Mouse (Mus musculus) adrenal gland, postnatal 10 days (tissue): ENCODE data around the gene Col13a1. TPM values are rescaled to one million over a fixed set of nuclear protein-coding genes. Genes with fewer than 3 reads are reported as not detected.

Experiments
- DNase-seq: peaks from one replicate; pipeline ENCODE4 v3.0.0; 2021; ENCODE audit warnings: mixed read lengths
- total RNA-seq, 2 experiments: library from RNA; stranded (reverse); gene quantifications; 2 replicates each; pipeline ENCODE4 v1.2.3; 2021

Col13a1 gene
- total RNA-seq, 2 experiments from 2014 or later = 8.4 to 11.1 TPM

DNA sequence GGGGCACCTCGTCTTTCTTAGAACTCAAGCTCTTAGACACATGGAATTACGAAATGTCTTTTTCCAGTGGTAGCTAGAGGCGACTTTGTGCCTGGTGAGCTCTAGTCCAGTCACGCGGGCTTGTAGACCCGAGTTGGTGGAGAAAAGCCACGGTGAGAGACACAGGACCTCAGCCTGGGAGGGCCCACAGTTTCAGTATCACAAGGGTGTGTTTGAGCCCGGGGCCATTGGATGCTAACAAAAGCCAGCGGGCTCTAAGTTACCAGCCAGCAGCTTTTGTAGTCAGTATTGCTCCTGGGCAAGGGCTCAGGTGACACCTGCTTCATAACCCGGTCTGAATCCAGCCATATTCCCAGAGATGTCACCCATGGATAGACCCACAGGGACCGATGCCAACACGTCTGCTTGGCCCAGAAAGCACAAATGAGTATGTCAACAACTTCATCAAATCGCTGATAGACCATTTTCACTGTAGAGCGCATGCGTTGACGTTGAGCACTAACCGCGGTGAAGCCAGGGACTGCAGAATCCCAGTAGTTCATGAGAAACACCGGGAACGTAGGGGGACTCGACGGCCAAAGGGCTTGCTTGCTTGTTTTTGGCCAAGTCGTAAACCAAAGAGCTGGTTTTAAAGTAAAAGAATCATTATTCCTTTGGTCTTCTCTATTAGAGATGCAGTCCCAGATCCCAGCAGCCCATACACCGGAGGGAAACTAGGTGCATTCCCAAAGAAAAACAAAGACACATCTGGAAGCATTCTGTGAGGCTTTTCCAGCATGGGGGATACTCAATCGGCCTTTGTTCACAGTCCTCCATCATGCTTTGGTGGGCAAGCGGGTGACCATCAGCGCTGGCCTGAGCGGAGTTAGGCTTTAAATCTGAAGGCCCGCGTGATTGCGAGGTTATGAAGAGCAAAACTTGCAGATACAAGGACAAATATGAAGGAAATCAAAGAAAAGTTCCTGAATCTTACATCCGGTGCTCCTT, 150.7 kb downstream of the Col13a1 start:
- no peak for DNase-seq

DNA sequence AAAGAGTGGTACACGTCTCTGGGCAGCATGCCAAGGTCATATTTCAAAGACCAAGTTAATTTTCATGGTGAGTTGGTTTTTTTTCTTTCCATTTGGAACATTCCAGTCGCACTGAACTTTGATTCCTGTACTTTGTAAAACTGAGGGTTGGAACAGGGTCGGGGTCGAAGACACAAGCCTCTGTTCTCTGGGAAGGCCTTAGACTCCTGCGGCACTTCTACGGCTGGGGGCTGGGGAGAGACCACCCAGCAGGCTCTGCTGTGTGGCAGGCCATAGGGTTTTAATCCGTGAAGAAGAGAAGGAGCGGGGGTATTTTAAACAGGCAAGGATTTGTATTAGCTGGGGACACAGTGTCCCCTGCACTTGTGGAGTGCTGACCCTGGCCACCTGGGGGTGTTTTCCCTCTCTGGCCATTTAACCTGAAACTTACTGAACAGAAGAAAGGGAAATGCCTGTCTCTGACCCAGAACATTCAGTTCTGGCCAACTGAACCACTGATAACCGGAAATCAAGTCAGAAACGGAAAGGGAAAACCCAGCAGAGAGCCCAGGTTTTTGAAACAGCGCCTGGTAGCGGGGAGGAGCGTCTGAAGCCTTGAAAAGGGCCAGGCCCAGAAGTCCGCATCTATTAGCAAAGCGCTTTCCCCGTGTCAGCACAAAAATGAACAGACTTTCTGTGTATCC, 152.0 kb downstream of the Col13a1 start:
- DNase-seq = peak; percentile 52

GRCm38 (mm10) chr10:61825979-61826752, 152.7 kb downstream of the Col13a1 start:
- no peak for DNase-seq

DNA sequence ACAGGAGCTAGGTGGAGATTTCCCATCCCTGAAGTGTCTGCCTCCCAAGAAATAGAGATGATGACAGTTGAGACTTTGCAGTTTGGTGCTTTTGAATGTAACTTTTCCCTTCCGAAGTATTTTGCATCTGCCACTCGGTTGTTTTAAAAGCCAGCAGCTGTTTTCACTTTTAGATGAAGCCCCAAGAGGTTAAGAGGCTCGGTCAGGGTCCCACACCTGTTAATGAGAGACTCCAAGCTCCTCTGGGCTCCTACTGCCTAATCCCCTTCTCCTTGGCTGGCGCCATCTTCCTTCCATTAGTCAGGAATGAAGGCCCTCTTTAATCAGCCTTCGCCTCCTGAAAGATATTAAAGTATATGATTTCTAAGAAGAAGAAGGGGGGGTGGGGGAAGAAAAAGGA, 153.4 kb downstream of the Col13a1 start:
- DNase-seq = no peak

DNA sequence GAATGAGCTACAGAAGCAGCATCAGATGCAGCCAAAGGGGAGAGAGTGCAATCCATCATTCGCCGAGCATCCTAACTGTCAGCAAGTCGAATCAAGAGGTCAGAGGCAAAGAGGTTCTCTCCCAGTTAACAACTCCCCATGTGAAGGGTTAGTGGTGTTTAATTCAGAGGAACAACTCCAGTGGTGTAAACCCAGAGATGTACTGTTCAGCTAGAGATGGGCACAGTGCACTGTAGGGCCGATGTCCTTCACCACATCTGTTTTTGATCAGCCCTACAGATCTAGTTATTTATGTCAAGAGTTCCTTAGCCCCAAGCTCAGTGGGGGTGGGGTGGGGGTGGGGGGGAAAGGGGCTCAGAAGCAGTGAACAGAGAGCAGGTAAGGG, 155.2 kb downstream of the Col13a1 start:
- no peak for DNase-seq

DNA sequence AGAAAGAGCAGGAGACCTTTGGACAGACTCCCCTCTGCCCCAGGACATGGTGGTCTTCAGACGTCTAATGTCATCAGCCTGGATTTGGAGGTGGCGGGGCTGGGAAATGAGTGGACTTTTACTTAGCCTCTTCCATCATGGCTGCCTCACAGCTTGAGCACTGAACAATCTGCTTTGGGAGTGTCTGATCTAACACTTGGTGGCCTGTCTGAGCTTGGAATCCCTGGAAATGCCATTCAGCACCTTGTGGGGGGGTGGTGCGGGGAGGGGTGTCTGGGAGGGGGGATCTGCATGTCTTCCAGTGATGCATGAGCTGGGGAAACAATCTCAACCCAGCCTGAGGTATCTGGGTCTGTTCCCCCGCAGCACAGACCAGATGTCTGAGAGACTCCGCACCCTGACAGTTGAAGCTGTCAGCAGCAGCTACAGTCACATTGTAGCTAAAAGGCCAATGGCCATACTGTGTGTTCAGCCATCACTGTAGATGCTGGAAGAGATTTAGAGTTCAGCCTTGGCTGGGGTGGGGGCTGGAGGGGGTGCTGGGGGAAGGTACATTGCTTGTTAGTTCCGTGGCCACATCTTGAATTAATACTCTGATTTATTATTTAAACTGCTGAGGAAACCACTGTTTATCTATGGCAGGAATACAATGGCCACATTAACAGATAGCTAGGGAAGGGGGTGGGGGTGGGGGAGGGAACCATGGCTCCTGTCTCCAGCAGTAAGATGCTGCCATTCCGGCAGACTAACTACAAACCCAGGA, 155.8 kb downstream of the Col13a1 start:
- no peak for DNase-seq

DNA sequence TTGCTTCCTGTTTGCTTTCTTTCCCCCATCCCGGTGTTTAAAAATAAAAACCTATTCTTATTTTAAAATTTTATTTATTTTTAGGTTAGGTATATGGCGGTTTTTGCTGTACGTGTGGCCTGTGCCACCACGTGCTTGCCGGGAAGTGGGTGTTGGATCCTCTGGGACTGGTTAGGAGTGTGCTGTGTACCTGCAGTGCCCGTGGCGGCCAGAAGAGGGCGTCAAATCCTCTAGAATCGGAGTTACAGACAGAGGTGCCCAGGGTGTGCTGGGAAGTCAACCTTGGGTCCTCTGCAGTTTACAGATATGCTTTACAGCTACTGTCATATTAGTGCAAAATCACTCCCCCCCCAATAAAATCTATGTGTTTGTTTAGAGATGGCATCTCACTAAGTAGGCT, 158.9 kb downstream of the Col13a1 start:
- DNase-seq = no peak

DNA sequence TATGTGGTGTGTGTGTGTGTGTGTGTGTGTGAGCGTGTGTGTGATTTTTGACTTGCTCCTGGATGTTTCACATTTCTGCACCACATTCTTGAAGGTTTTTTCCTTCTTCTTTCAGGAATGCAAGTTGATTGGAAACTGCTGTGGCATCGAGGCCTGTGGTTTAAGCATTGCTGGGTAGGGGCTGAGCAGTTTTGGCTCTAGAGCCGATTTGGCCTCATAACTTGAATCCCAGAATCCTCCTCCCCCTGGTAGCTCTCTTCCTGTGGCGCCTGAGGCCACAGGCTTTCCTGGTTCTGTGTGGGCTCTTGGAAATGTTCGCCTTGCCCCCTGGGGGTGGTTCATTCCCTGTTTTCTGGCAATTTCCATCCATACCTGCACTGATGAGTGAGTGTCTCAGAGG, 166.9 kb downstream of the Col13a1 start:
- no peak for DNase-seq

DNA sequence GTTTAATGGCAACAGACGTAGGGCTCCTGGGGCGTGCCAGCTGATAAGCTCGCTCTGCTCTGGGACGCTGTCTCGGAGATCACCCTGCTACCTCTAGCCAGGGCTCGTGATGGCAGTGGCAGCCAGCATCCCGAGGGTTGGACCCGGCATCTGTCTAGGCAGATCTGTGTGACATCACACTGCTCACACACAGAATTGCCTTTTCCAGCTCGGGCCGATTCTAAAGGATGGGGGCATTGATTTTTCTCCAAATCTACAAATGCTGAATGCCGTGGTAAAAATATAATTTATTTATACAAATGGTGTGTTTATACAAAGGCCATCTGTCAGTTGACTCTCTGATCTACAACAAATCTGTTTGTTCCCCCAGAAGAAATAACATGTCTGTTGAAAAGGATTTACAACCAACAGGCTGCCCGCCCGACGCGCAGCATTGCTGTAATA, 180.8 kb downstream of the Col13a1 start:
- no peak for DNase-seq

DNA sequence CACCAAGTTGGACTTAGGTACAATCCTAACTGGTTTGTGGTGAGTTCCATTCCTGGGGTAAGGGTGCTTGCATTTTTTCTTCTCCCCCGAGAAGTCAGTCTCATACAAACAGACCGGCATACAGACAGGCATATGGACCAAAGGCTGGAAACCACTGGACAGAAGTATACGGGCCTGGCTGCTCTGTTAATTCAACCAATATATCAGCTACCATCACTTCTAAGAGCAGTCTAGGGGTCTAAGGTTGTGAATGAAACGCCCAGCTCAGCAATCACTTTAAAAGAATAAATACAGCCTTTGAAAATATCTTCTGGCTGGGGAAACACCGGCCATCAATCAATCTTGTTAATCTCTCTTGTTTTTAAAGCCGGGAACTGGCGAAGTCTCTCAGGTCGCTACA, 183.4 kb downstream of the Col13a1 start:
- no peak for DNase-seq

- no peak for DNase-seq
These were observed 183.9 kb downstream of the Col13a1 start for GRCm38 (mm10) chr10:61794971-61795370.

DNA sequence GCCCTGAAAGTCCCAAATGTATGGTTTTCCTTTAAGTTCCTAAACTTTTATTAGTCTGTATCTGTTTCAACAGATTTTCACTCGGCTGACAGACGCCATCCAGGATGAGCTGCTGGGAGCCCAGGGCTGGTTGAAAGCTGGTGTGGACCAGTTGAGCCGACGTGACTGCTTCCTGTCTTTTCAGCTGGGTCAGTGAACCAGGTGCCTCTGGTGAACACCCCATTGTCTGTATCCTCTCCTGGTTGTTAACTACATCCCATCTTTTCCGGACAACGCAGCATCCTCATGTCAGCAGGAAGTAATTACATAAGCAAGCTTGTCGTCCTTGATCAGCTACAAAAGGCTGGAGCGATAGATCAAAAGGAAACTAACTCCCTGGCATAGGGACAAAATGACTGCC, 185.9 kb downstream of the Col13a1 start:
- no peak for DNase-seq

GRCm38 (mm10) chr10:61788499-61788898, 190.4 kb downstream of the Col13a1 start:
- no peak for DNase-seq

Other genes starting within 250 kb of the Col13a1 start
- gene H2afy2, start 195.0 kb downstream of the Col13a1 start, total RNA-seq = 10 to 100 TPM; 13.4 to 16.9 TPM
- gene Neurog3, start 154.0 kb upstream of the Col13a1 start, total RNA-seq = not detected
- 1 to 10 TPM; 1.2 to 4.2 TPM for gene Fam241b, start 164.8 kb upstream of the Col13a1 start, total RNA-seq